Mouse (Mus musculus) CH12.LX (cell line): ENCODE results near the gene Aco1. TPM values are rescaled to one million over a fixed set of nuclear protein-coding genes. Genes with fewer than 3 reads are reported as not detected.

Source experiments
- DNase-seq: peaks from one replicate; pipeline ENCODE4 v3.0.0-alpha.2; 2013; ENCODE audit errors: extremely low read depth
- H3K27ac ChIP-seq: 2 replicates; pipeline ENCODE4 v1.5.1; 2012; ENCODE audit warnings: low read depth, mild to moderate bottlenecking, control low read depth, moderate library complexity; ENCODE audit not compliant: insufficient read depth
- H3K27me3 ChIP-seq: replicated peaks from 2 replicates; pipeline ENCODE3; 2012; ENCODE audit warnings: inconsistent platforms
- H3K36me3 ChIP-seq, 2 experiments: replicated peaks in 1 of 2; 2 replicates each; pipeline versions ENCODE3 to v1.6.1; 2012; ENCODE audit warnings: inconsistent platforms in 1 of 2, low read length in 1 of 2, mild to moderate bottlenecking in 1 of 2, mixed read lengths in 1 of 2, moderate library complexity in 1 of 2; ENCODE audit not compliant: control insufficient read depth in 1 of 2, insufficient read depth in 1 of 2
- H3K4me1 ChIP-seq, 2 experiments: 2 replicates each; pipeline ENCODE4 v1.6.1; 2012; ENCODE audit warnings: inconsistent platforms in 1 of 2, moderate library complexity in 1 of 2; ENCODE audit not compliant: insufficient read depth in 2 of 2, control insufficient read depth in 1 of 2
- H3K4me2 ChIP-seq: 2 replicates; pipeline ENCODE4 v1.6.1; 2012; ENCODE audit warnings: low read depth, mild to moderate bottlenecking, control low read depth; ENCODE audit not compliant: poor library complexity, insufficient read depth, severe bottlenecking
- H3K4me3 ChIP-seq, 3 experiments: fragments of 150-350 bp in 1 of 3; sonication (generic) in 1 of 3; replicated peaks in 1 of 3; 2 replicates each; pipeline versions ENCODE3 to v1.5.1; 2011 to 2012; ENCODE audit warnings: low read depth in 2 of 3, low read length in 2 of 3, mild to moderate bottlenecking in 2 of 3, moderate library complexity in 2 of 3, control low read depth in 1 of 3, improper control_type of control experiment in 1 of 3, inconsistent platforms in 1 of 3, mixed read lengths in 1 of 3; ENCODE audit not compliant: poor library complexity in 1 of 3
- H3K79me2 ChIP-seq: replicated peaks from 2 replicates; pipeline ENCODE4 v1.6.1; 2012; ENCODE audit warnings: mild to moderate bottlenecking, moderate library complexity; ENCODE audit not compliant: control insufficient read depth, poor library complexity, insufficient read depth, severe bottlenecking; ENCODE audit errors: extremely low read depth
- H3K9ac ChIP-seq: 2 replicates; pipeline ENCODE4 v1.6.1; 2012; ENCODE audit warnings: low read depth, mild to moderate bottlenecking, control low read depth, moderate library complexity; ENCODE audit not compliant: insufficient read depth
- H3K9me3 ChIP-seq: replicated peaks from 2 replicates; pipeline ENCODE3; 2012; ENCODE audit warnings: low read length, inconsistent platforms, mixed read lengths
- BHLHE40 ChIP-seq: IDR thresholded peaks from 2 replicates; pipeline ENCODE4 v1.6.1; 2011; ENCODE audit warnings: mild to moderate bottlenecking, low read depth, low read length, improper control_type of control experiment
- CHD2 ChIP-seq: IDR thresholded peaks from 2 replicates; pipeline ENCODE4 v1.6.1; 2011; ENCODE audit warnings: low read length, improper control_type of control experiment
- E2F4 ChIP-seq: IDR thresholded peaks from 2 replicates; pipeline ENCODE4 v1.6.1; 2011; ENCODE audit warnings: low read depth, low read length, improper control_type of control experiment; ENCODE audit not compliant: insufficient replicate concordance
- EP300 ChIP-seq: IDR thresholded peaks from 2 replicates; pipeline ENCODE4 v1.6.1; 2011; ENCODE audit warnings: low read length, improper control_type of control experiment
- HCFC1 ChIP-seq: IDR thresholded peaks from 2 replicates; pipeline ENCODE4 v1.6.1; 2012; ENCODE audit warnings: low read depth, mild to moderate bottlenecking, inconsistent platforms, low read length, improper control_type of control experiment
- IRF4 ChIP-seq: IDR thresholded peaks from 2 replicates; pipeline ENCODE4 v1.6.1; 2014; ENCODE audit warnings: low read depth, mild to moderate bottlenecking, inconsistent platforms, low read length, improper control_type of control experiment
- JUN ChIP-seq: IDR thresholded peaks from 2 replicates; pipeline ENCODE4 v1.6.1; 2011; ENCODE audit warnings: low read depth, mild to moderate bottlenecking, low read length, improper control_type of control experiment, moderate library complexity; ENCODE audit not compliant: insufficient read depth
- JUND ChIP-seq: conservative IDR thresholded peaks from 2 replicates; pipeline ENCODE4 v1.6.1; 2011; ENCODE audit warnings: low read depth, low read length, improper control_type of control experiment
- KAT2A ChIP-seq: IDR thresholded peaks from 2 replicates; pipeline ENCODE4 v1.6.1; 2012; ENCODE audit warnings: low read length, improper control_type of control experiment, inconsistent platforms; ENCODE audit not compliant: insufficient replicate concordance
- NELFE ChIP-seq: IDR thresholded peaks from 2 replicates; pipeline ENCODE4 v1.6.1; 2011; ENCODE audit warnings: low read depth, low read length, improper control_type of control experiment
- PAX5 ChIP-seq: IDR thresholded peaks from 2 replicates; pipeline ENCODE4 v1.6.1; 2012; ENCODE audit warnings: low read length, inconsistent platforms, mixed read lengths
- SIN3A ChIP-seq: IDR thresholded peaks from 2 replicates; pipeline ENCODE4 v1.6.1; 2012; ENCODE audit warnings: low read length, improper control_type of control experiment, inconsistent platforms
- TBP ChIP-seq: conservative IDR thresholded peaks from 2 replicates; pipeline ENCODE4 v1.6.1; 2011; ENCODE audit warnings: low read depth, low read length, improper control_type of control experiment
- USF1 ChIP-seq: IDR thresholded peaks from 2 replicates; pipeline ENCODE4 v1.6.1; 2014; ENCODE audit warnings: low read depth, mild to moderate bottlenecking, inconsistent platforms, low read length, improper control_type of control experiment
- USF2 ChIP-seq: conservative IDR thresholded peaks from 2 replicates; pipeline ENCODE4 v1.6.1; 2011; ENCODE audit warnings: low read depth, low read length, improper control_type of control experiment
- dilution Hi-C: fragments of 300-500 bp; cut with MboI; formaldehyde crosslinking; loops from 2 replicates; pipeline ENCODE4 v1.14.3; 2020; ENCODE audit warnings: low sequenced_read_pairs; ENCODE audit not compliant: extremely low pct_unique_long_range_greater_than_20kb, extremely low pct_ligation_motif_present
- in situ Hi-C: fragments of 300-500 bp; cut with MboI; formaldehyde crosslinking; loops from 3 replicates; pipeline ENCODE4 v1.14.3; 2019; ENCODE audit warnings: low sequenced_read_pairs, low pct_ligation_motif_present, low pct_unique_long_range_greater_than_20kb, mixed read lengths
- polyA plus RNA-seq: library from polyadenylated mRNA; unstranded; fragments of >175 nt; gene quantifications from 2 replicates; pipeline ENCODE4 v1.2.1, GENCODE M21; 2012; ENCODE audit warnings: low read depth; ENCODE audit not compliant: insufficient read length
- total RNA-seq, 2 experiments: library from RNA; depleted of rRNA; stranded (reverse); fragments of 300-350 nt in 1 of 2; fragments of >200 nt in 1 of 2; gene quantifications; 2 replicates each; pipeline ENCODE4 v1.2.3; 2012 to 2014

Aco1 gene
- total and polyA plus RNA-seq, 3 experiments, result 23.2 to 27.1 (median 24.8) TPM

DNA sequence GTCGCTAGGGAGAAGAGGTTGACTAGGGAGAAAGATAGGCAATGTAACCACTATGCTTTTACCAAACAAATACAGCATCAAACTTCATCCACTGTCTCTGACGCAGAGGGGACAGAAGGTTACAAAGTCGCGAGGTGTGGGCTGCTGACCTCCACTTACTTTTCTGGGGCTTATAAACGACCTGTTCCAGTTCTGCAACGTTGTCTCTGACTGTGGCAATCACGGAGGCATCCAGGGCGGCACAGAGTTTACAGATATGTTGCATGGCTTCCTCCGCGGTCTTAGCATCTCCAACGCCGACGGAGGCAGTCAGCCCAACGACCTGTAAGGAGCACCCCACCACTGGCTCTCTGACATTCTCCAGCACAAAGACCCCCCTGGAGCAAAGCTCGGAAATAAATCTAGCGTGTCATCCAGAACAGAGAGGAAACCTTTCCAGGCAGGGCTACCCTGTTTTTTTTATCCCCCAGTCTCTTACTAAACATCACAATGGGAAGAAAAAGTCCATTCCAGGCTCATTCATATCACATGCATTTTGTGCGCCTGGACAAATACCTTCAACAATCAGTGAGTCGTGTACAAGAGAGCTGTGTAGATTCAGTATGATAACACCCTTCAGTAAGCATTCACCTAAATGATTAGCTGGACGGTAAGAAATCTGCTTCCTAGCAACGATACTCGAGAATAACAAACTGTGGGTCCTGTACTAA lies 79.2 kb downstream of the Aco1 start:
- Histone ChIP-seq H3K27ac (no peak overlapping the region), H3K9me3 (no peaks in the 10 kb centered on the region), H3K9ac (no peak overlapping the region), H3K4me1 (peaks cover 0 to 7% of the 10 kb centered on the region in 2 experiments; a peak in 2 of 4 replicates), H3K27me3 (no peaks in the 10 kb centered on the region), H3K4me2 (no peak overlapping the region), H3K36me3 (peaks cover 13 to 51% of the 10 kb centered on the region in 2 experiments), H3K4me3 (no peak overlapping the region), H3K79me2 (no peaks in the 10 kb centered on the region)
- in situ Hi-C loops (no loop called here), dilution Hi-C loops (no loop called here)
- DNase-seq, result no peak
- no peak for TF ChIP-seq CHD2
- no peak for TF ChIP-seq USF1
- no peak for TF ChIP-seq PAX5
- TF ChIP-seq KAT2A, result no peak
- no peak for TF ChIP-seq JUND
- TF ChIP-seq JUN, result no peak
- TF ChIP-seq TBP, result no peak
- no peak for TF ChIP-seq BHLHE40
- TF ChIP-seq SIN3A, result no peak
- TF ChIP-seq NELFE, result no peak

DNA sequence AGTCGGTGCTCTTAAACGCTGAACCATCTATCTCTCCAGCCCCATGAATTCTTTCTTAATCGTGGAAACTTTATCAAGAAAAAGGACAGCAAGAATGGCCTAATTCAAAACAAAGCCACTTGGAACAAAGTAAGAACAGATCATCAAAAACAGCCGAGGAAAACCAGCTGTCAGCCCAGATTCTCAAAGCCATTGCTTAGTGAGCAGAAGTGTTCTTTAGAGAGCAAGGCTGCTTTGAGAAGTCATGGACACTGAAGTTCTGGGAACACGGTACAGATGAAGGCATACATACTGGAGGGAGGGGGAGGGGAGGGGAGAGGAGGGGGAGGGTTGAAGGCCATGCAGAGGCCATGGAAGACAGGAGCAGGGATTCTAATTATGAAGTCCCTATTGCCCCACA lies 83.2 kb downstream of the Aco1 start:
- Histone ChIP-seq H3K4me3 (no peak overlapping the region), H3K9me3 (no peaks in the 10 kb centered on the region), H3K79me2 (no peaks in the 10 kb centered on the region; the same call in 1 of the 2 replicates), H3K4me2 (no peak overlapping the region), H3K9ac (no peak overlapping the region), H3K27ac (no peak overlapping the region), H3K4me1 (peaks cover 0 to 5% of the 10 kb centered on the region in 2 experiments; a peak in 2 of 4 replicates), H3K36me3 (peaks cover 10 to 47% of the 10 kb centered on the region in 2 experiments), H3K27me3 (no peaks in the 10 kb centered on the region)
- no peak for DNase-seq
- in situ Hi-C loops (no loop called here), dilution Hi-C loops (no loop called here)
- no peak for TF ChIP-seq PAX5
- TF ChIP-seq E2F4, result no peak
- no peak for TF ChIP-seq EP300
- no peak for TF ChIP-seq HCFC1
- TF ChIP-seq IRF4, result no peak
- no peak for TF ChIP-seq SIN3A
- TF ChIP-seq USF2, result no peak
- TF ChIP-seq JUN, result no peak
